Mouse (Mus musculus) ovary, postnatal 36 days (tissue): ENCODE data around the gene Fndc3b.

Experiments used
- DNase-seq: peaks from one replicate; pipeline ENCODE4 v3.0.0; 2022; ENCODE audit warnings: low spot score, mixed read lengths

The Fndc3b gene

GRCm38 (mm10) chr3:27555401-27555940 lies 155.6 kb downstream of the Fndc3b start:
- DNase-seq, result no peak

DNA sequence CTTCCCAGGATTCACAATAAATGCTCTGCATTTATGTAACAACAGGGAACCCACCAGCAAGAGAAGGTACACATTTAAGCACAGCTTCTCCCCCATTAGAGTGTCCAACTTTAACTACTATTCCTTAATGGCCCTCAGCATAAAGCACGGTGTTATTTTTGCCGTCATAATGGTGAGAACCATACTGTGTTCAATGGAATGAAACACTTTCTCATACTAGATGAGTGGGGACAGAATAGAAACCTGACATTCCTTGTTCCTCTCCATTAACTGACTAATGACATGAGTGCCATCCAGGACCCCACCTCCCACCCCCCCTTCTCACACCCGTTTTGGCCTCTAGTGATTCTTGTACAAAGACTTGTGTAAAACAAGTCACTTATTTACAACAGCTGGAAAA lies 156.8 kb downstream of the Fndc3b start:
- DNase-seq, result no peak

DNA sequence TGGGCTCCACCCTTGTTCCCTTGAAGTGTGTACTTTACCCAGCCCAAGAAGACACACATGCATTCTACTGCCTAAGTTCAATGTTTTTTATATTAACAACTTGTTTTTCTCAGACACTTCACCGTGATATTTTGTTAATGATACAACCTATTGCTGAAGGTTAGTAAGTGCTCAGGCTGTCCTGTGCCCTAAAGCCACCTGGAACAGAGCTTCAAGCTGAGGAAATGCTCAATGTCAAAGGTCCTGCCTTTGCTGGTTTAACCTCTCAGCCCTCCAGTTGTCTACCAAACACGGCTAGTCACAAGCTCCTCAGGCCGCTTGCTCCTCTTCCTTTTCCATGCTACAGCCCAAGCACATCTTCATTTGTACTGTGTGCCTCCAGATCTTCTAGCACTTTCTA lies 157.3 kb downstream of the Fndc3b start:
- DNase-seq, result no peak

DNA sequence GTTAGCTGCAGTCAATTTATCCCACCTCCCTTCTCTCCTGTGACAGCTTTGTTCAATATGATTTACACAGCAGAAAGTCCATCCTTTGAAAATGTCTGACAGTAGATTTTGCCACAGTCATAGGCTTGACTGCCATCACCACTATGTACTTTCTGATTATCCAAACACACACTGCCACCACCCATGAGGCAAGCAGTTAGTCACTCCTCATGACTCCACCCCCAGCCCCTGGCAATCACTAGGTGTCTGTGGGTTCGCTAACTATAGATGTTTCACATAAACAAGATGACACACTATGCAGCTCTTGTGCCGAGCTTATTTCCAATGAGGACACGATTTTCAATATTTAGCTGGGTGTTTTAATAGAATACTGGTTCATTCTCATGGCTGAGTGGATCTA lies 160.1 kb downstream of the Fndc3b start:
- no peak for DNase-seq

DNA sequence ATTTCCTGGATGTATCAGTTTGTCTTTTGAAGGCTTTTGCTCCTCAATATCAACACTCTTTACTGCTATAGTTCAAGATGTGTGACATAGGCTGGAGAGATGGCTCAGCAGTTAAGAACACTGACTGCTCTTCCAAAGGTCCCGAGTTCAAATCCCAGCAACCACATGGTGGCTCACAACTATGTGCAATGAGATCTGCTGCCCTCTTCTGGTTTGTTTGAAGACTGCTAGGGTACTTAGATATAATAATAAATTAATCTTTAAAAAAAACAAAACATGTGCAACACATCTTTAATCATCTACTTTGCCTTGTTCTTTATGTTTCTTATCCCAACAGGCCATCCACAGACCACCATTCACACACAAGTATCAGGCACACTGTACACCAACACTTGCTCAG lies 160.7 kb downstream of the Fndc3b start:
- no peak for DNase-seq

- no peak for DNase-seq
These were observed 165.5 kb downstream of the Fndc3b start for GRCm38 (mm10) chr3:27545651-27546050.

DNA sequence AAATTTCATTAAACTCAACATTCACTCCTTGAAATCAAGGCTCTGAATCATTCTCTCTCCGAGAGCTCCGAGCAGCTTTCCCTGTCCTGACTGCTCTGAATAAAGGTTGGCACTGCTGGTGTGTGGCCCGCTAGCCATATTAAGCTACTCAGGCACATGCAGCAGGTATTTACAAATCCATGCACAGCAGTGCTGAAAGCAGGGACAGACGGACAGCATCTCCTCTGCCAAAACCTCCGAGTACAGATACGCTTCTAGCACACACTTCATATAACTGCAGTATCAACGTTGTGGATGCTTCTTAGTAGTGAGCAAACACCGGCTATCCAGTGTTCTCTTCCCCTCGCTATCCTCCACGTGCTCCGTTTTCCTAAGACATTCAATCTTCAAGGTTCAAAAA lies 167.0 kb downstream of the Fndc3b start:
- no peak for DNase-seq

DNA sequence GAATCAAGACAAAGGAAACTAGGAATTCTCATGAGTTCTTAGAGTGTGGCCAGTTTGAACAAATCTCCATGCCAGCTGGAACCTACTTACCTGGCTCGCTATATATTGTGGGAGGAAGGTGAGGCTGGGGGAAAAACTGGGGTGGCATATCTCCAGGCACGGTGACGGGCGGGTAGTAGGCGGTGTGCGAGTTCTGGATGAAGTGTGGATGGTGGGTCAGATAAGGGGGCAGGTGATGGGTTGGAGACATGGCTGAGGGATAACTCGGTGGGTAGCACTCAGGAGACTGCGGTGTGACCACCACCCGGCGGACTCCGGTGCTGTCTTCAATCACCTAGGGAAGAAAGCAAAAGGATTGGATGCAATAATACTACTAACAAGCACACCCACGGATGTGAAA lies 169.3 kb downstream of the Fndc3b start:
- no peak for DNase-seq

GRCm38 (mm10) chr3:27541181-27541580 lies 169.9 kb downstream of the Fndc3b start:
- DNase-seq, result no peak

GRCm38 (mm10) chr3:27534208-27534607 lies 176.9 kb downstream of the Fndc3b start:
- DNase-seq, result no peak

DNA sequence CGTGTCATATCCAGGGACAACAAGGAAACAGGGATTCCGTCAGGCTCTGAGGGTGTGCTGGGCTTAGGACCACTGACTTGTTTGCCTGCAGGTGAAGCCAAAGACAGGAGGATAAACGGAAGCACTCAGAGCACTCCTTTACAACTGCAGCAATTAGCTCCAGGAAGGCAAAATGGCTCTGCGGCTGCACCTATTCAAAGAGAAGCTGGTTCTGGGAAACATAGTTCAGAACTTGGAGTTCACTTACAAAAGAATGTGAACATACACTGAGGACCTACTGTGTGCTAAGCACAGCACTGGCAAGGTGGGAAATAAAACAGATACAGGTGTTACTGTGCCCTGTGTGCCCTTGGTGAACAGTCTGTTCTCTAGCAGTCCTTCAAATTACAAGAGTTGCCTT lies 177.4 kb downstream of the Fndc3b start:
- DNase-seq, result no peak

DNA sequence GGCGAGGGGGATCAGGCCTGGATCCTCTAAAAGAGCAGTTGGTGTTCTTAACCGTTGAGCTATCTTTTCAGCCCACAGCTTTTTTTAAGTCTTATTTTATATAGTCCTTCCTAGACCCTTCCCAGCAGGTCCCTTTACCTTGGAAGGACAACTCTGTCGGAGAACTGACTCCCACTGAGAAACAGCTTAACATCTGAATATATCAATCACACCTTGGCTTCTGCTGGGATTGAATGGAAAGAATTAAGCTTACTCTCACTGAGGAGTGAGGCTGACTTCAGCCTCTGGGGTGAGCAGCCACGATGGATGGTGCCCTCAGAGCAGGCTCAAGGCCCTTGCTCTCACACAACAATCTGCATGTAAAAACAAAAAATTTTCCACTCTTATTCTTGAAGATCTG lies 179.1 kb downstream of the Fndc3b start:
- DNase-seq, result no peak

DNA sequence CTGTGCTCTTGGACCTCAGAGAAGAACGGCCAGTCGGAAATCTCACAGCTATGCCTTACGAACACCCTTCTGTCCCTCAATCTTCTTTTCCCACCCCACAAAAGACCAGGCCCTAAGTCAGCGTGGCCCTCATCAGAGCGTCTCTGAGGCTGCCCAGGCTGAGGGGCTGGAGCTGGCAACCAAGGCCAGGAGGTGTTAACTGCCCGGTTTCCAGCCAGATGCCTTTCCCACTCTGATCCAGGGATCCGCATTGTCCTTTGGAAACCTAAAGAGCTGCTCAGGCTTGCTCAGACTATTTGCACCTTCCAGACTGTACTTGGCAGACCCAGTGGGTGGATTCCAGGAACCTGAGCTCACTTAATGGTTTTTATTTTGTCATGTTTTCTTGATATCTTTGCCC lies 180.7 kb downstream of the Fndc3b start:
- DNase-seq, result no peak

- DNase-seq, result no peak
These were observed 181.7 kb downstream of the Fndc3b start for GRCm38 (mm10) chr3:27529221-27530051.

- DNase-seq, result no peak
These were observed 184.1 kb downstream of the Fndc3b start for GRCm38 (mm10) chr3:27526991-27527390.

- DNase-seq, result no peak
These were observed 187.8 kb downstream of the Fndc3b start for GRCm38 (mm10) chr3:27523176-27523936.

DNA sequence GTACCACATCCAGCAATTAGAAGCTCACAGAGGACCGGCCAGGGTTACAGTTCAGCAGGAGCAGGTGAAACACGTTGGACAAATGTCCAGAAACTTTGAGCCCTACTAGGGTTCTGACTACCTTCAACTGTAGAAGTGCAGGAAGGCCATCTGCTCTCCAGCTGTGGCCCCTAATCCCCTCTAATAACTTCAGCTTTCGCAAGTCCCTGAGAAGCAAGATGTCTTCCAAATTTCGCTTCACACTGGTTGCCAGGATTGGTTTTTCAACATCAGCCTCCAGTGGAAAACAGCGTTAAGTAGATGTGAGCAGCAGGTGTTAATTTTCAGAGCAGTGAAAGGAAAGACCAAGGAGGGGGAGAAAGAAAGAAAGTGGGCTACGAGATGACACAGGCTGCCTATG lies 190.7 kb downstream of the Fndc3b start:
- DNase-seq, result no peak

DNA sequence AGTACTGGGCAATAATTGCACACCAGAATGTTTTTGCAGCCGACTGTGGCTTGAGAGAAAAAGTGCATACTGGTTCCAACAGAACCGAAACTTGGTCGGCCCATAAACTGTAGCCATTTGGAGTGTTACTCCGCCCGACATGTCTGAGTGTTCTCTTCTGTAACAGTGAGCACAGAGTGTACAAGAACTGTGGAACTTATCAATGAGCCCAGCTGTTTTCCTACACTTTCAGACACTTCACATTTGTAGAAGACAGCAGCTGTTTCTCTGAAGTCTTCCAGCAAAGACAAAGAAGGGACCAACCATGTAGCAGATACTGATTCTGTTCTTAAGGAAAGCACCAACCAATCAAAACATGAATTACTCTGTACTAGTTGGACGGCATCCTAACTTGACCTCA lies 191.6 kb downstream of the Fndc3b start:
- DNase-seq, result no peak

GRCm38 (mm10) chr3:27518935-27519334 lies 192.2 kb downstream of the Fndc3b start:
- no peak for DNase-seq

GRCm38 (mm10) chr3:27516536-27516935 lies 194.6 kb downstream of the Fndc3b start:
- DNase-seq, result no peak

DNA sequence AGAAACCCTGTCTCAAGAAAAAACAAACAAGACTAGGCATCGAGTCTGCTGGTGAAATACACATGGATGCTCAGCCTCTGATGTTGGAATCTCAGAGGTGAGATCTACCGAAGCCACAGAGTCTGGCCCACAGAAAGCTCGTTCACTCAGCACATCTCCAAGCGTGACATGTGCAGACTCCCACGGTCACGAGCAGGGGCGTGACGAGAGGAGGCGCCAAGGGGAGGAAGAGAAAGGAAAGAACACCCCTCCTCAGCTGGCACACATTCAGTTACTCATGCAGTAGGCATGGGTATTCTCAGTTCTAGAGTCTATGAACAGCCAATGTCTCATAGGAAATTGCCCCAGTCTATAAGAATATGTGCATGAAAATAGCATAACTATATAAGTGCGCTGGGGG lies 199.3 kb downstream of the Fndc3b start:
- DNase-seq, result no peak

DNA sequence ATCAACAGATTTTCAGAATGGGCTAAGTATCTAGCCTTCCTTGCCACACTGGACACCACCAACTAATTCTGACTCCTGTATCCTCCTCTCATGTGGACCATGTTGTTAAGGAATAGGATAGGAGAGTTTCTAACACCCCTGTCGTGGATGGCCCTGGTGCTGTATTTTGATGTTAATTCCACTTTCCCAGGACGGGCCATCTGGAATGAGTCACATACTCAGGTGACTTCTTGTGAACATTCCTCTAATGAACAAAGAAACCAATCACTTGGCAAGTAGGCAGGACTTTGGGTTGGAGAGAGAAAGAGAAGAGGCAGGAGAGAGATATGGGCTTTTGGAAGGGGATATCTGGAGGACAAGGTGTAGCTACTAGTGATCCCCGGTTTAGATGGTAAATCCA lies 204.2 kb downstream of the Fndc3b start:
- DNase-seq, result no peak

DNA sequence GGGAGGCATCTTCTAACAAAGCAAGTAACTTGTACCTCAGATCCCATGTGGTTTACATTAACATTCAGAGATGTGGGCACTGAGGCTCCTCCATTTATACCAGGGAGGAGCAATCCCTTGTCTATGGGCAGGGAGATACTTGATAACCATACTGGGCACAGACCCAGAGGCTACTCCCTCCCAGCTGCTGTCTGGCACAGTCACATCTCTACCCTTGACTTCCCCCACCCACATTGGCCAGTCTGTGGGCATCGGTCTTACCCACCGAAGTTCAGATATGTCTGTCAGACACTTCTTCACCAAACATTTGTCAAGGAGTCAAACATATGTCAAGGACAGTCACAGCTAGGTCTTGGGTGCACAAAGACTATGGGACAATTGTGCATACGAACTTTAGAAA lies 205.5 kb downstream of the Fndc3b start:
- DNase-seq, result peak; percentile 25
